Mouse (Mus musculus) layer of hippocampus, postnatal 25 days (tissue): ENCODE measurements at regions not wholly inside any gene's neighbourhood (a gene's known extent, or its start where the extent isn't known, plus 50 kb on each side); places are given as distances from the start of the nearest gene placed in this dataset.
A peak's percentile ranks its signal among the peaks of the same experiment; 100 is the strongest.

Experiments
- DNase-seq, 2 experiments: peaks; one replicate each; pipeline ENCODE4 v3.0.0; 2022; ENCODE audit warnings: mixed read lengths in 2 of 2, low spot score in 1 of 2; ENCODE audit errors: extremely low spot score in 1 of 2

GRCm38 (mm10) chr7:119384670-119385241, 74.3 kb downstream of the Gp2 start:
- no peak for DNase-seq

- DNase-seq: no peak
Observed at GRCm38 (mm10) chr7:119379935-119380334, 79.2 kb downstream of the Gp2 start.

- no peak for DNase-seq
Observed at GRCm38 (mm10) chr7:119364268-119364596, 94.9 kb downstream of the Gp2 start.

GRCm38 (mm10) chr7:119363552-119364267, 95.4 kb downstream of the Gp2 start:
- DNase-seq: no peak

GRCm38 (mm10) chr7:119357338-119357737, 101.7 kb downstream of the Gp2 start:
- no peak for DNase-seq

GRCm38 (mm10) chr7:119356251-119356650, 102.8 kb downstream of the Gp2 start:
- no peak for DNase-seq

GRCm38 (mm10) chr7:119352571-119352970, 106.5 kb downstream of the Gp2 start:
- no peak for DNase-seq

GRCm38 (mm10) chr7:119350641-119351040, 108.4 kb downstream of the Gp2 start:
- DNase-seq: no peak

GRCm38 (mm10) chr7:119343380-119343779, 115.7 kb downstream of the Gp2 start:
- DNase-seq: no peak

- DNase-seq: no peak
Observed at GRCm38 (mm10) chr7:119333102-119333501, 126.0 kb downstream of the Gp2 start.

GRCm38 (mm10) chr7:119330460-119331109, 128.5 kb downstream of the Gp2 start:
- DNase-seq: no peak

- no peak for DNase-seq
Observed at GRCm38 (mm10) chr7:119296307-119296706, 111.9 kb upstream of the Gpr139 start.

- no peak for DNase-seq
Observed at GRCm38 (mm10) chr7:119291442-119291841, 107.0 kb upstream of the Gpr139 start.

- peak in 1 of 2 experiments; percentile 8 for DNase-seq
Observed at GRCm38 (mm10) chr7:119285290-119285689, 100.9 kb upstream of the Gpr139 start.

GRCm38 (mm10) chr7:119279896-119280661, 95.7 kb upstream of the Gpr139 start:
- no peak for DNase-seq

- no peak for DNase-seq
Observed at GRCm38 (mm10) chr7:119272621-119273020, 88.2 kb upstream of the Gpr139 start.

- no peak for DNase-seq
Observed at GRCm38 (mm10) chr7:119271427-119271826, 87.0 kb upstream of the Gpr139 start.

GRCm38 (mm10) chr7:119270826-119271420, 86.5 kb upstream of the Gpr139 start:
- no peak for DNase-seq

- no peak for DNase-seq
Observed at GRCm38 (mm10) chr7:119258222-119258621, 73.8 kb upstream of the Gpr139 start.

- no peak for DNase-seq
Observed at GRCm38 (mm10) chr7:119256916-119257315, 72.5 kb upstream of the Gpr139 start.

GRCm38 (mm10) chr7:119252742-119253141, 68.3 kb upstream of the Gpr139 start:
- no peak for DNase-seq
